Mouse (Mus musculus) forebrain, postnatal 0 days (tissue): ENCODE measurements at regions not wholly inside any gene's neighbourhood (a gene's known extent, or its start where the extent isn't known, plus 50 kb on each side); places are given as distances from the start of the nearest gene placed in this dataset.

Experiments used
- ATAC-seq: fragments of 200-750 bp; cut with Nextera tagmentation; 2 replicates; pipeline ENCODE4 v1.8.0; 2017; ENCODE audit warnings: mild to moderate bottlenecking, moderate library complexity
- DNase-seq: peaks from one replicate; pipeline ENCODE4 v3.0.0-alpha.2; 2015
- H3K27ac ChIP-seq: fragments of 300-500 bp; sonication (generic); 2 replicates; pipeline ENCODE4 v1.5.1; 2014; ENCODE audit warnings: low read depth, mild to moderate bottlenecking, antibody characterized with exemption, low read length, moderate library complexity, mixed read lengths
- H3K27me3 ChIP-seq: fragments of 300-500 bp; sonication (generic); 2 replicates; pipeline ENCODE4 v1.6.1; 2014; ENCODE audit warnings: mild to moderate bottlenecking, low read length, mixed read lengths; ENCODE audit not compliant: insufficient read depth
- H3K36me3 ChIP-seq: fragments of 300-500 bp; sonication (generic); 2 replicates; pipeline ENCODE4 v1.6.1; 2014; ENCODE audit warnings: mild to moderate bottlenecking, moderate library complexity; ENCODE audit not compliant: insufficient read depth
- H3K4me1 ChIP-seq: fragments of 300-500 bp; sonication (generic); 2 replicates; pipeline ENCODE4 v1.6.1; 2014; ENCODE audit warnings: antibody characterized with exemption; ENCODE audit not compliant: insufficient read depth
- H3K4me2 ChIP-seq: fragments of 300-500 bp; sonication (generic); 2 replicates; pipeline ENCODE4 v1.6.1; 2014; ENCODE audit warnings: low read depth, mild to moderate bottlenecking, moderate library complexity
- H3K4me3 ChIP-seq: fragments of 300-500 bp; sonication (generic); 2 replicates; pipeline ENCODE4 v1.5.1; 2014; ENCODE audit warnings: low read depth, low read length, mixed read lengths
- H3K9ac ChIP-seq: fragments of 300-500 bp; sonication (generic); 2 replicates; pipeline ENCODE4 v1.6.1; 2014; ENCODE audit warnings: mild to moderate bottlenecking
- H3K9me3 ChIP-seq: fragments of 300-500 bp; sonication (generic); 2 replicates; pipeline ENCODE4 v1.6.1; 2016; ENCODE audit warnings: low read length
- CTCF ChIP-seq: sonication (generic); IDR thresholded peaks from 2 replicates; pipeline ENCODE4 v1.5.1; 2016; ENCODE audit warnings: antibody characterized with exemption, control low read depth, low read depth
- WGBS: fragments of 180-500 bp; shearing (Covaris S2); extraction: QIAGEN DNeasy Blood & Tissue Kit; methylation state at CpG from one replicate; pipeline ENCODE4 v1.1.7; 2014; 5-methylcytosine and 5-hydroxymethylcytosine counted together

- TF ChIP-seq CTCF, result peak; percentile 74
- WGBS, result 33% methylated on average over 7 of the region's 7 CpGs
Measured at GRCm38 (mm10) chr6:143320426-143320825, 153.4 kb downstream of the Etnk1 start.

GRCm38 (mm10) chr6:143324636-143325035, 157.6 kb downstream of the Etnk1 start:
- Histone ChIP-seq H3K27me3 (no peaks in the 10 kb centered on the region), H3K4me3 (no peak overlapping the region), H3K4me1 (0 out of 2 replicates have a peak, but pooled peaks cover 9% of the 10 kb centered on the region), H3K27ac (no peak overlapping the region), H3K4me2 (no peak overlapping the region), H3K36me3 (no peaks in the 10 kb centered on the region), H3K9ac (no peak overlapping the region), H3K9me3 (no peaks in the 10 kb centered on the region)
- 18% methylated on average over 8 of the region's 8 CpGs for WGBS
- DNase-seq, result no peak
- TF ChIP-seq CTCF, result no peak
- ATAC-seq, result no peak

More at GRCm38 (mm10) chr6:143320426-143320825, 153.4 kb downstream of the Etnk1 start:
- H3K4me2 ChIP-seq, result peak overlapping the region; percentile 15; the same call in 1 of the 2 replicates
- DNase-seq (peak; percentile 69), ATAC-seq (peak; percentile 71)
- H3K27me3 ChIP-seq, result no peaks in the 10 kb centered on the region
- H3K27ac ChIP-seq, result no peak overlapping the region
- 0 out of 2 replicates have a peak, but pooled peaks cover 9% of the 10 kb centered on the region for H3K4me1 ChIP-seq
- no peak overlapping the region for H3K9ac ChIP-seq
- no peak overlapping the region for H3K4me3 ChIP-seq
- no peaks in the 10 kb centered on the region for H3K36me3 ChIP-seq
- H3K9me3 ChIP-seq, result no peaks in the 10 kb centered on the region

- Histone ChIP-seq H3K4me3 (no peak overlapping the region), H3K36me3 (no peaks in the 10 kb centered on the region), H3K27me3 (no peaks in the 10 kb centered on the region), H3K4me1 (no peaks in the 10 kb centered on the region), H3K4me2 (no peak overlapping the region), H3K9me3 (no peaks in the 10 kb centered on the region), H3K9ac (no peak overlapping the region), H3K27ac (no peak overlapping the region)
- 84% methylated on average over 22 of the region's 22 CpGs for WGBS
- TF ChIP-seq CTCF, result no peak
- DNase-seq (no peak), ATAC-seq (no peak)
Measured at GRCm38 (mm10) chr6:143326956-143327722, 160.1 kb downstream of the Etnk1 start.

GRCm38 (mm10) chr6:143327788-143328187, 160.8 kb downstream of the Etnk1 start:
- Histone ChIP-seq H3K4me2 (no peak overlapping the region), H3K27ac (no peak overlapping the region), H3K27me3 (no peaks in the 10 kb centered on the region), H3K4me1 (no peaks in the 10 kb centered on the region), H3K9ac (no peak overlapping the region), H3K9me3 (no peaks in the 10 kb centered on the region), H3K36me3 (no peaks in the 10 kb centered on the region), H3K4me3 (no peak overlapping the region)
- DNase-seq (no peak), ATAC-seq (no peak)
- WGBS, result 91% methylated on average over 8 of the region's 8 CpGs
- TF ChIP-seq CTCF, result no peak

GRCm38 (mm10) chr6:143328202-143328601, 161.2 kb downstream of the Etnk1 start:
- WGBS, result 88% methylated on average over 9 of the region's 9 CpGs
- no peak overlapping the region for H3K4me3 ChIP-seq
- H3K9me3 ChIP-seq, result no peaks in the 10 kb centered on the region
- no peak overlapping the region for H3K4me2 ChIP-seq
- TF ChIP-seq CTCF, result no peak
- no peak overlapping the region for H3K27ac ChIP-seq
- no peaks in the 10 kb centered on the region for H3K4me1 ChIP-seq
- no peaks in the 10 kb centered on the region for H3K36me3 ChIP-seq
- ATAC-seq (no peak), DNase-seq (no peak)
- no peaks in the 10 kb centered on the region for H3K27me3 ChIP-seq
- H3K9ac ChIP-seq, result no peak overlapping the region

GRCm38 (mm10) chr6:143329096-143329495, 162.1 kb downstream of the Etnk1 start:
- no peak overlapping the region for H3K27ac ChIP-seq
- no peak overlapping the region for H3K4me2 ChIP-seq
- no peaks in the 10 kb centered on the region for H3K9me3 ChIP-seq
- H3K4me3 ChIP-seq, result no peak overlapping the region
- H3K36me3 ChIP-seq, result no peaks in the 10 kb centered on the region
- no peak for TF ChIP-seq CTCF
- WGBS, result 78% methylated on average over 5 of the region's 5 CpGs
- no peak for ATAC-seq
- no peaks in the 10 kb centered on the region for H3K27me3 ChIP-seq
- no peak overlapping the region for H3K9ac ChIP-seq
- H3K4me1 ChIP-seq, result no peaks in the 10 kb centered on the region
- no peak for DNase-seq

GRCm38 (mm10) chr6:143333493-143333892, 166.5 kb downstream of the Etnk1 start:
- Histone ChIP-seq H3K9ac (no peak overlapping the region), H3K27me3 (no peaks in the 10 kb centered on the region), H3K4me2 (no peak overlapping the region), H3K4me1 (no peaks in the 10 kb centered on the region), H3K27ac (no peak overlapping the region), H3K9me3 (no peaks in the 10 kb centered on the region), H3K4me3 (no peak overlapping the region), H3K36me3 (no peaks in the 10 kb centered on the region)
- TF ChIP-seq CTCF, result no peak
- 94% methylated on average over 8 of the region's 8 CpGs for WGBS
- DNase-seq (no peak), ATAC-seq (no peak)
